Mouse (Mus musculus) midbrain, embryonic 15.5 days (tissue): ENCODE results near the gene Polr2b. TPM values are rescaled to one million over a fixed set of nuclear protein-coding genes. Genes with fewer than 3 reads are reported as not detected.

Source experiments
- ATAC-seq: fragments of 200-750 bp; cut with Nextera tagmentation; replicated peaks from 2 replicates; pipeline ENCODE4 v1.8.0; 2017; ENCODE audit warnings: moderate TSS enrichment
- H3K27ac ChIP-seq: fragments of 300-500 bp; sonication (generic); 2 replicates; pipeline ENCODE4 v1.5.1; 2015; ENCODE audit warnings: mild to moderate bottlenecking, inconsistent platforms
- H3K27me3 ChIP-seq: fragments of 300-500 bp; sonication (generic); replicated peaks from 2 replicates; pipeline ENCODE4 v1.6.1; 2015; ENCODE audit warnings: inconsistent platforms
- H3K36me3 ChIP-seq: fragments of 300-500 bp; sonication (generic); replicated peaks from 2 replicates; pipeline ENCODE4 v1.6.1; 2015; ENCODE audit warnings: inconsistent platforms
- H3K4me1 ChIP-seq: fragments of 300-500 bp; sonication (generic); 2 replicates; pipeline ENCODE4 v1.6.1; 2015; ENCODE audit warnings: inconsistent platforms
- H3K4me2 ChIP-seq: fragments of 300-500 bp; sonication (generic); 2 replicates; pipeline ENCODE4 v1.6.1; 2015; ENCODE audit warnings: inconsistent platforms, mild to moderate bottlenecking, moderate library complexity
- H3K4me3 ChIP-seq: fragments of 300-500 bp; sonication (generic); 2 replicates; pipeline ENCODE4 v1.5.1; 2015; ENCODE audit warnings: mild to moderate bottlenecking, inconsistent platforms
- H3K9ac ChIP-seq: fragments of 300-500 bp; sonication (generic); 2 replicates; pipeline ENCODE4 v1.6.1; 2015; ENCODE audit warnings: mild to moderate bottlenecking, inconsistent platforms
- H3K9me3 ChIP-seq: fragments of 300-500 bp; sonication (generic); 2 replicates; pipeline ENCODE4 v1.6.1; 2016; ENCODE audit warnings: inconsistent platforms
- WGBS: fragments of 180-500 bp; shearing (Covaris S2); methylation state at CpG from one replicate; pipeline ENCODE4 v1.1.7; 2015; ENCODE audit warnings: mixed read lengths; 5-methylcytosine and 5-hydroxymethylcytosine counted together
- polyA plus RNA-seq: library from polyadenylated mRNA; unstranded; fragments of >200 nt; fragmentation: Nextera tagmentation; extraction: Ambion mirVana; gene quantifications from 2 replicates; pipeline ENCODE4 v1.2.1, GENCODE M21; 2015

Gene Polr2b
- polyA plus RNA-seq, 1 experiment from 2014 or later: 65.2 TPM

DNA sequence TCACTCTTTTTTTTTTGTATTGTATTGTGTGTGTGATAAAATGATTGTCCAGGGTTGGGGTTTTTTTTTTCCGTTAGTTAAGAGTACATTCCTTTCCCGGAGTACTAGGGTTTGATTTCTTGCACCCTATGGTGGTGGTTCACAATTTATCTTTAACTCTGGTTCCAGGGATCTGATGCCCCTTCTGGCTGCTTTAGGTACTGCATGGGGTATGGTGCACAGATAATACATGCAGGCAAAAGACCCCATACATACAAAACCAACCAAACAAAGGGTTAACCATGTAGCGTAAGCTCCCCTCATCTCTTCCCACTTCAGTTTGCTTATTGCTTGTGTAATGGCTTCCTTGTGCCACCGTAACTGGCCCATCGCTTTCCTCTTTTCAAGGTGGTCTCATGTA is 34.0 kb upstream of the Polr2b start:
- WGBS: 91% methylated on average over 5 of the region's 5 CpGs
- no peak overlapping the region for H3K4me2 ChIP-seq
- no peak for ATAC-seq
- H3K27ac ChIP-seq: no peak overlapping the region
- no peaks in the 10 kb centered on the region for H3K27me3 ChIP-seq
- H3K9ac ChIP-seq: no peak overlapping the region
- H3K36me3 ChIP-seq: no peaks in the 10 kb centered on the region
- no peaks in the 10 kb centered on the region for H3K9me3 ChIP-seq
- H3K4me1 ChIP-seq: no peaks in the 10 kb centered on the region
- no peak overlapping the region for H3K4me3 ChIP-seq

DNA sequence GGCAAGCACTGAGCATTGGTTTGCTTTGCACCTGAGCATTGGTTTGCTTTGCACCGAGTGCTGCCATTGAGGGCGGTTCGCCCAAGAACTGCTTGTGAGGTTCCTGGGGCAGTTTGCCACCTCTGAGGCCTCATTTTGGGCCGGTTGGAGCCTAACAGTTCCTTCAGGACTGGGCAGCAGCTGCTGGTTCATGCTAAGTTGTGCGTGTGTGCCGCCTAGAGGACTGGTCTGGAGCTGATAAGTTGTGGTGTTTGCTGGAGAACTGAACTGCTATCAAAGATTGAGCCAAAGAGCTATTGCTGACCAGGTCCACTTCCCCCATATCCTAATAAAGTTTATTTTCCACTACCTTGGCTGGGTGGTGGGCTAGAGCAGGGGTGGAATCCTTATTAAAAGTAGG is 32.7 kb upstream of the Polr2b start:
- 95% methylated on average over 6 of the region's 6 CpGs for WGBS
- Histone ChIP-seq H3K4me3 (no peak overlapping the region), H3K4me1 (no peaks in the 10 kb centered on the region), H3K4me2 (no peak overlapping the region), H3K36me3 (no peaks in the 10 kb centered on the region; the same call in 1 of the 2 replicates), H3K9ac (no peak overlapping the region), H3K9me3 (no peaks in the 10 kb centered on the region), H3K27me3 (no peaks in the 10 kb centered on the region), H3K27ac (no peak overlapping the region)
- ATAC-seq: no peak

DNA sequence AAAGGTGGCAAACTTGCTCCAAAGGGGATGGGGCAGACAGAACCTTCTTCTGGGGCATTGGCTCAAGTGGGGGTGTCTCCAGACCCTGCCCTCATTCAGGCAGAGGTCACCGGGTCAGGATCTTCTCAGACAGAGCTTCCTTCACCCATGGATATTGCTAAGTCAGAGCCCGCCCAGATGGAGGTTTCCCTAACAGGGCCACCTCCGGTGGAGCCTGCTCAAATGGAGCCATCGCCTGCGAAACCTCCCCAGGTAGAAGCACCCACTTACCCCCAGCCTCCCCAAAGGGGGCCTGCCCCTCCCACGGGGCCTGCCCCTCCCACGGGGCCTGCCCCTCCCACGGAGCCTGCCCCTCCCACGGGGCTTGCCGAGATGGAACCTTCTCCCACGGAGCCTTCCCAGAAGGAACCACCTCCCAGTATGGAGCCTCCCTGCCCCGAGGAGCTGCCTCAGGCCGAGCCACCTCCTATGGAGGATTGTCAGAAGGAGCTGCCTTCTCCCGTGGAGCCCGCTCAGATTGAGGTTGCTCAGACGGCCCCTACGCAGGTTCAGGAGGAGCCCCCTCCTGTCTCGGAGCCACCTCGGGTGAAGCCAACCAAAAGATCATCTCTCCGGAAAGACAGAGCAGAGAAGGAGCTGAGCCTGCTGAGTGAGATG is 28.3 kb upstream of the Polr2b start:
- no peak overlapping the region for H3K4me2 ChIP-seq
- H3K27me3 ChIP-seq: no peaks in the 10 kb centered on the region
- no peaks in the 10 kb centered on the region for H3K9me3 ChIP-seq
- H3K27ac ChIP-seq: no peak overlapping the region
- WGBS: 85% methylated on average over 20 of the region's 20 CpGs
- H3K9ac ChIP-seq: no peak overlapping the region
- no peak overlapping the region for H3K4me3 ChIP-seq
- no peaks in the 10 kb centered on the region; the same call in none of the 2 replicates for H3K36me3 ChIP-seq
- no peak for ATAC-seq
- H3K4me1 ChIP-seq: no peaks in the 10 kb centered on the region

DNA sequence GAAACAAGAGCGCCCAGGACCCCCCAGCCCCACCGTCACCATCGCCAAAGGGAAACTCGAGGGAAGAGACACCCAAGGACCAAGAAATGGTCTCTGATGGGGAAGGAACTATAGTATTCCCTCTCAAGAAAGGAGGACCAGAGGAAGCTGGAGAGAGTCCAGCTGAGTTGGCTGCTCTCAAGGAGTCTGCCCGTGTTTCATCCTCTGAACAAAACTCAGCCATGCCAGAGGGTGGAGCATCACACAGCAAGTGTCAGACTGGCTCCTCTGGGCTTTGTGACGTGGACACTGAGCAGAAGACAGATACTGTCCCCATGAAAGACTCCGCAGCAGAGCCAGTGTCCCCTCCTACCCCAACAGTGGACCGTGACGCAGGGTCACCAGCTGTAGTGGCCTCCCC is 27.7 kb upstream of the Polr2b start:
- 89% methylated on average over 9 of the region's 9 CpGs for WGBS
- Histone ChIP-seq H3K4me3 (no peak overlapping the region), H3K27ac (no peak overlapping the region), H3K36me3 (no peaks in the 10 kb centered on the region; the same call in none of the 2 replicates), H3K9me3 (no peaks in the 10 kb centered on the region), H3K4me2 (no peak overlapping the region), H3K4me1 (no peaks in the 10 kb centered on the region), H3K27me3 (no peaks in the 10 kb centered on the region), H3K9ac (no peak overlapping the region)
- no peak for ATAC-seq

DNA sequence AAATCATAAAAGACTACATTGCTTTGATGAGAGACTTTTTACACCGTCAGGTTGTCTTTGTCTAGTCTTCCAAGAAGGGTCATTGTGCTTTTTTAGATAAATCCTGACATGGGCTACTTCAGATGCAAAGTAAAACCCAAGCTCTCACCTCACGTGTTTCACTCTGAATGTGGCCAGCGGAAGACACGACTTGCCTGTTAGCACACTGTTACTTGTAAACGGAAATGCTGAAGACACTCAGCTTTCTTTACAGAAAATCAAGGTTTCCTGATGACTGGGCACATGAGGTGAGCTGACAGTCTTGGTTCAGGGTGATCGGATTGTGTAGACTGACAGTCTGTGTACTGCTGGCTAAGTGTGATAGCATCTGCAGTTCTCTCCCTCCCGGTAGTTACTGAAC is 24.3 kb upstream of the Polr2b start:
- Histone ChIP-seq H3K9ac (no peak overlapping the region), H3K4me1 (no peaks in the 10 kb centered on the region), H3K27me3 (no peaks in the 10 kb centered on the region), H3K4me3 (no peak overlapping the region), H3K9me3 (no peaks in the 10 kb centered on the region), H3K27ac (no peak overlapping the region), H3K36me3 (peaks cover 4% of the 10 kb centered on the region), H3K4me2 (no peak overlapping the region)
- ATAC-seq: no peak
- 79% methylated on average over 7 of the region's 7 CpGs for WGBS

DNA sequence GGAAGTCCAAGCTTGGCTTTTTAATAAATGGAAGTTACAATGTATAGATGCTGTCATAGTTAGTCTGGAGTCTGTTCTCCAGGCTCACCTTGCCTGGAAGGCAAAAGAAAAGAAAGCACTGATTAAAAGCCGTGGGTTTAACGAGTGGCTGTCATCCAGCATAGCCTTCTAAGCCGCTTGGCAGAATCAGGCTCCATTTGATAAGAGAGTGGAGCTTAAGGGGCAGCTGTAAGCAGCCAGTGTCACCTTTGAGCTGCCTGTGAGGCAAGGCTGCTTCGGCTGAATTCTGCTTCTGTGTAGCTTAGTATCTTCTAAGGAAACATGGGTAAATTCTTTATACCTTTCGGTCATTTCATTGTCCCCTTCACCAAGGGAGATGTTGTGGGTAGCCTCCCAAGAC is 23.0 kb upstream of the Polr2b start:
- Histone ChIP-seq H3K27me3 (no peaks in the 10 kb centered on the region), H3K9ac (no peak overlapping the region), H3K36me3 (peaks cover 4% of the 10 kb centered on the region), H3K4me1 (no peaks in the 10 kb centered on the region), H3K4me2 (no peak overlapping the region), H3K27ac (no peak overlapping the region), H3K9me3 (no peaks in the 10 kb centered on the region), H3K4me3 (no peak overlapping the region)
- 65% methylated on average over 5 of the region's 5 CpGs for WGBS
- no peak for ATAC-seq

DNA sequence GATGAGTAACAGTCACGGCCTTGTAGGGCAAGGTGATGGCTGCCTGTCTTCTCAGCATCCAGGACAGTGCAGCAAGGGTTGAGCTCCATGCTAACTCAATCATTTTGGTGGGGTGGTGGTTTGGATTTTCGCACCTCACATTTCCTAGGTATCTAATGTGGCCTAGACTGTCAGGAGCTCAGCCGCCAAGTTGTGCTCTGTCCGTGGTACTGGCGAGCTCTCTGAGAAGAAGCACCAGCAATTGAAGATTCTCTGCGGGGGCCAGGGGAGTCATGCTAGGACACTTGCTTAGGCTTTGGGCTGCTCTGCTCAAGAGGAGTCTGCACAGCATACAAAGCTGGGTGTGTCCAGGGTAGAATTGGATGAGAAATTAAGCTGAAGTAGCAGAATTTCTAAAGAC is 22.0 kb upstream of the Polr2b start:
- Histone ChIP-seq H3K4me1 (no peaks in the 10 kb centered on the region), H3K27ac (no peak overlapping the region), H3K4me2 (no peak overlapping the region), H3K36me3 (peaks cover 7% of the 10 kb centered on the region; the same call in 1 of the 2 replicates), H3K4me3 (no peak overlapping the region), H3K27me3 (no peaks in the 10 kb centered on the region), H3K9ac (no peak overlapping the region), H3K9me3 (no peaks in the 10 kb centered on the region)
- WGBS: 79% methylated on average over 6 of the region's 6 CpGs
- no peak for ATAC-seq

DNA sequence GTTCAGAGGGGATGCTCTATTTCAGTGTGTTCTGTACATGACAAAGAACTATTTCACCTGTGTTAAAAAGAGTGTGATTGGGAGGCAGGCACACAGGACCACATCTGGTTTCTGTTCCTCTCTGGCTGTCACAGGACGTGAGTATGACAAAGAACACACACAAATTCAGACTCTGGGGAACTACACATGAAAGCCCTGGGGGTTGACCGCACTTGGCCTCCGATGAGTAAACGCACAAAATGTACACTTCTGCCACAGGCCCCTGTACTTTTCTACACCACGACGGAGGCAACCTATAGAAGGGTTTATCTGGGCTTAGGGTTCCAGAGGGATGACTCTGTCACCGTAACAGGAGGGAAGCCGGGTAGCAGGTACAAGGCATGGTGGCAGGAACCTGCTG is 20.3 kb upstream of the Polr2b start:
- Histone ChIP-seq H3K27ac (no peak overlapping the region), H3K36me3 (peaks cover 24% of the 10 kb centered on the region), H3K27me3 (no peaks in the 10 kb centered on the region), H3K9me3 (no peaks in the 10 kb centered on the region), H3K4me2 (no peak overlapping the region), H3K4me3 (no peak overlapping the region), H3K4me1 (no peaks in the 10 kb centered on the region), H3K9ac (no peak overlapping the region)
- WGBS: 90% methylated on average over 8 of the region's 8 CpGs
- ATAC-seq: no peak

DNA sequence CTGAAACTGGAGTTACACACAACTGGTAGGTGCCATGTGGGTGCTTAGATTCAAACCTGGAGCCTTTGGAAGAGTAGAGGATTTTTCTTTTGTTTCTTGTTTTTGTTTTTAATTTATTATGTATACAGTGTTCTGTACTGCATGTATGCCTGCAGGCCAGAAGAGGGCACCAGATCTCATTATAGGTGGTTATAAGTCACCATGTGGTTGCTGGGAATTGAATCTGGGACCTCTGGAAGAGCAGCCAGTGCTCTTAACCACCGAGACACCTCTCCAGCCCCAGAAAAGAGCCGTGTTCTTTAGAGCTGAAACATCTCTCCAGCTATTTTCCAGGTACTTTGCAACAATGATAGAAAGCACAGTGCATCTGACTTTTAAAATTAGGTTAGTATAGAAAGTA is 19.3 kb upstream of the Polr2b start:
- H3K27ac ChIP-seq: no peak overlapping the region
- H3K4me2 ChIP-seq: no peak overlapping the region
- no peak overlapping the region for H3K9ac ChIP-seq
- WGBS: 94% methylated on average over 2 of the region's 2 CpGs
- H3K9me3 ChIP-seq: no peaks in the 10 kb centered on the region
- H3K36me3 ChIP-seq: peaks cover 29% of the 10 kb centered on the region
- H3K4me3 ChIP-seq: no peak overlapping the region
- no peaks in the 10 kb centered on the region for H3K4me1 ChIP-seq
- no peak for ATAC-seq
- no peaks in the 10 kb centered on the region for H3K27me3 ChIP-seq

DNA sequence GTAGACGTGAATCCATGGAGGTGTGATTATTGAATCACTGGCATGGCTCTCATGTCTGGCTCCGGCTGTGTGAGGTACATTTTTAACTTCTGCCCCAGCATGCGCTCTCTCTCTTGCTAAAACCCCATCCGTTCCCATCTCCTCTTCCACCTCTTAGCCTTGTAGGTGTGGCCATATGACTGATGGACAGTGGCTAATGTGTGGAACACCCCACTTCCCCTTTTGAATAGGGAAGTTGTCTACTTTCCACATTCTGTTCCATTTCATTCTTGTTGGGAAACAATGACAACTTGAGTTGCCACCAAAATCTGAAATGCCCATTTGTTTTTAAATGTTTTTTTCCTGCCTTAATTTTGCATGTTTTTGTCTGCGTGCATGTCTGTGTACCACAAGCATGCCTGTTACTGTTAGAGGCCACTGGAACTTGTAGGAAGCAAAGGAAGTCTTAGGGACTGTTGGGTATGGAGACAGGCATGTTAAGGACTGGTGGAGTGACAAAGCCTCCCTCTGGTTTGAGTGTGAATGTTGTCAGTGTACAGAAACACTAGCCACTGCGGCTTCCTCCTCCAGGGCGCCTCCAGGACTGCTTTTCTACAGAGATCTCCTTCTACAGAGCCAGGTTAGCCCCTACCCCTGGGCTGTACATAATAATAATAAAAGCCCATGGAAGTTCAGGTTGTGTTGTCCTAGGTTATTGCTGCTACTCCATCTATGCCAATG is 17.0 kb upstream of the Polr2b start:
- Histone ChIP-seq H3K4me2 (no peak overlapping the region), H3K4me1 (no peaks in the 10 kb centered on the region), H3K27me3 (no peaks in the 10 kb centered on the region), H3K4me3 (no peak overlapping the region), H3K9me3 (no peaks in the 10 kb centered on the region), H3K9ac (no peak overlapping the region), H3K27ac (no peak overlapping the region), H3K36me3 (peaks cover 34% of the 10 kb centered on the region)
- no peak for ATAC-seq
- WGBS: 92% methylated on average over 7 of the region's 7 CpGs

DNA sequence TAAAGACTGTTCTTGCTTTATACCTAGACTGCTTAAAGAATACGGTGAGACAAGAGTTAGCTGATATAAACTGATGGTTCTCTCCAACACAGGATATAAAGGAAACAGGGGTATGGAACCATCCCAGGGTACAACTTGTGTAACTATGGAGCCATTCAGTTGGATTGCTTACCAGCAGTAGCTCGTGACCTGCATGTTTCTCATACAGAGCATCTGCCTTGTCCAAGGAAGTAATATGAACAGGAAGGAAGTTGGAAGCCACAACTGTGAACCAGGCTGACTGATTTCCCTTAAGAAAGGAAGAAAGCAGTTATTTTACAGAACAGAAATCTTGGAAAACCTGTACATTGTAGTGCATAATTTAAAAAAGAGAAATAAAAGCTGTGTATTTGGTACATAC is 10.5 kb upstream of the Polr2b start:
- Histone ChIP-seq H3K9ac (no peak overlapping the region), H3K9me3 (no peaks in the 10 kb centered on the region), H3K27ac (no peak overlapping the region), H3K4me3 (no peak overlapping the region), H3K27me3 (no peaks in the 10 kb centered on the region), H3K4me2 (no peak overlapping the region), H3K4me1 (no peaks in the 10 kb centered on the region), H3K36me3 (peaks cover 35% of the 10 kb centered on the region; the same call in 1 of the 2 replicates)
- 87% methylated on average over 2 of the region's 2 CpGs for WGBS
- ATAC-seq: no peak

DNA sequence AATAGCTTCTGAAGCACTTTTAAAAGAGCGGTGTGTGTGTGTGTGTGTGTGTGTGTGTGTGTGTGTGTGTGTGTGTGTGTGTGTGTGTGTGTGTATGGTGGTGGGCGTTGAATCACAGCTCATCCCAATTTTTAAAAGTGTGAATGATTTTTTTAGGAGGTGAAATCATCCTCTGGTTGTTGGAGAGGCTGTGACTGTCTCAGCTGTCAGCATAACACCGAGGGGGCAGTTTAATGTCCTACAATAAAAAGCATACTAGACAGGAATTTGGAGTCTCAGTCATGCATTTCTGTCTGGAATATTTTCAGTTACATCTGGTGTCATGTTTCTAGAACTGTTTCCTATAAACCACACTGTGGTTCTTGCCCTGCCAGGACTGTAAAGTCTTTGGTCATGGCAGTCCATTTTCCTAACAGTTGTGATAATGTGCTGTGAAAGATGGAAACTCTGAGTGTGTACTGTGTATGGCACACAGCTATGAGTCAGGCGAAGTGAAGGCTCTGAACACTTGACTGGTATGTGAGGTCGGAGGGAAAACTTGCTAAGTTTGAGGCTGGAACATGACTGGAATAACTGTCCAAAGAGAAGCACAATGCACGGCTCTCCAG is 8.5 kb upstream of the Polr2b start:
- no peak overlapping the region for H3K4me2 ChIP-seq
- no peak for ATAC-seq
- no peak overlapping the region for H3K27ac ChIP-seq
- no peaks in the 10 kb centered on the region for H3K27me3 ChIP-seq
- no peak overlapping the region for H3K9ac ChIP-seq
- 96% methylated on average over 6 of the region's 6 CpGs for WGBS
- no peak overlapping the region for H3K4me3 ChIP-seq
- peaks cover 36% of the 10 kb centered on the region; the same call in 1 of the 2 replicates for H3K36me3 ChIP-seq
- H3K4me1 ChIP-seq: no peaks in the 10 kb centered on the region
- no peaks in the 10 kb centered on the region for H3K9me3 ChIP-seq
